In the genomic region with DNA sequence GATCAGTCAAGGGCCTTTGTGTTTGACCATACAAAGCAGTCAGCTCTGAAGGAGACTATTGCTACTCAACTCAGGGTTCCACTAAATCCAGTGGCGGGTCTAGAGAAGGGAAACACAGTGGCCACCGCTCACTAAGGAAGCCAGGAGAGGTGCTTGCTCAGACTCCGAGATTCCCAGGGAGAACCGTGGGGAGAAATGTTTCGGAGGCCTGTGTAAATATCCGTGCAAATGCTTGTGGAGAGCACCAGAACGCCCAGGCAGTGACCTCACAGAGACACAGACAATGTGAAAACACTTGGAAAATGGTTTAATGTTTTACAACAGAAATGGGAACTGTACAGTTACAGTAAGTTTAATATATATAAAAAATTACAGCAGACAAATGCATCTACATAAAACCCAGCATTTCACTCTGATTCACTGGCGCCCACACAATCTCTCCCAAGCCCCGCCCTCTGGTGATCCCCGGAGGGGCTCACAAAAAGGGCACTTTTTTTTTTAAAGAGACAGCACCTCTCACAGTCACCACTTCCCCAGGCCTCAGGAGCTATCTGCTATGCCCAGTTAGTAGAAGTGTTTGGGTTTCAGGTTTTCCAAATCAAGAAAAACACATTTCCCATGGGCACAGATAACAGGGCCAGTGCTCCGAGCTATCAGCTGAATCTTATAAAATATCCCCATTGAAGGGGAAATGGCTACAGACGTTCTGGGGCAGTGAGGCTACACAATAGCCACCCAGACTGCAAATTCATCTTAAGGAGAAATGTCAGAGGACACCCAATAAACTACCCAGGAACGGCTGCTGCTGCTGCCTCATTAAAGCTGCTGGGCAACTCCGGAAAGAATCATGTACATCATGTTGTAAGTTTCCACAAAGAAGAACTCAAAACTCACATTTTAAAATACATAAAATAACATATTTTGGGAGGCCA, we compare ENCODE assay signal across 13 mouse cellular contexts.
A peak's percentile ranks its signal among the peaks of the same experiment; 100 is the strongest.
DNase-seq lines count a peak whose midpoint lies in the region; ATAC-seq and TF ChIP-seq lines count a peak whose summit lies in the region.
"Had no signal": no experiment of that assay in that cellular context is flagged by ENCODE, and none has a peak within 500 bp of the region (broad histone marks: within the 10 kb centered on the region; RNA-seq: fewer than 3 reads in every experiment).

No protein-coding gene starts in this region.

- no peaks in the 10 kb centered on the region for H3K27me3 ChIP-seq in heart, embryonic 16.5 days (ENCODE audit: control insufficient read depth, insufficient read depth, low read length)
- no peaks in the 10 kb centered on the region for H3K27me3 ChIP-seq in heart, adult 2 months (ENCODE audit: control insufficient read depth, insufficient read depth, low read length)
- no peaks in the 10 kb centered on the region for H3K27me3 ChIP-seq in midbrain, embryonic 13.5 days
- H3K27me3 ChIP-seq in midbrain, embryonic 15.5 days (replicated peaks): no peaks in the 10 kb centered on the region
- no peaks in the 10 kb centered on the region for H3K27me3 ChIP-seq in neural tube, embryonic 14.5 days (ENCODE audit: control insufficient read depth, insufficient read depth, low read length)
- H3K27me3 ChIP-seq: liver, embryonic 15.5 days had no signal

- H3K4me3 ChIP-seq in heart, embryonic 16.5 days (ENCODE audit: low read length): no peak overlapping the region
- no peak overlapping the region for H3K4me3 ChIP-seq in heart, adult 2 months
- H3K4me3 ChIP-seq in midbrain, embryonic 13.5 days (replicated peaks): no peak overlapping the region
- H3K4me3 ChIP-seq in midbrain, embryonic 15.5 days: no peak overlapping the region
- H3K4me3 ChIP-seq in embryonic fibroblast, embryonic 13.5 days (ENCODE audit: insufficient read depth, low read length): no peak overlapping the region
- no peak overlapping the region for H3K4me3 ChIP-seq in neural tube, embryonic 14.5 days (ENCODE audit: low read depth, low read length)
- H3K4me3 ChIP-seq: liver, embryonic 15.5 days had no signal

- DNase-seq in heart, adult 2 months: no peak
- DNase-seq in cerebellum, adult 8-10 months: no peak
- no peak for DNase-seq in retina, postnatal 1 day
- DNase-seq: cerebellum, adult 11-12 months; heart, adult 18-20 months; layer of hippocampus, adult 9-11 months; thymus, postnatal 25 days had no signal

- H3K9me3 ChIP-seq in heart, embryonic 16.5 days (replicated peaks; ENCODE audit: control insufficient read depth, low read length): no peaks in the 10 kb centered on the region
- H3K9me3 ChIP-seq in midbrain, embryonic 13.5 days: no peaks in the 10 kb centered on the region
- no peaks in the 10 kb centered on the region for H3K9me3 ChIP-seq in midbrain, embryonic 15.5 days
- H3K9me3 ChIP-seq in neural tube, embryonic 14.5 days (ENCODE audit: control insufficient read depth, low read length): no peaks in the 10 kb centered on the region
- H3K9me3 ChIP-seq: liver, embryonic 15.5 days had no signal

- no peak for ATAC-seq in heart, embryonic 16.5 days (replicated peaks; ENCODE audit: extremely low read depth, insufficient read depth, low FRiP score)
- no peak for ATAC-seq in midbrain, embryonic 13.5 days
- ATAC-seq in midbrain, embryonic 15.5 days (replicated peaks): no peak
- ATAC-seq in neural tube, embryonic 14.5 days (ENCODE audit: low read depth): peak; percentile 36; the same call in 1 of the 2 replicates

- H3K27ac ChIP-seq in heart, embryonic 16.5 days (ENCODE audit: low read length): 0 out of 2 replicates have a peak overlapping the region, but pooled peaks have one; percentile 16
- H3K27ac ChIP-seq in heart, adult 2 months: no peak overlapping the region
- H3K27ac ChIP-seq in midbrain, embryonic 13.5 days: peak overlapping the region; percentile 25; the same call in 1 of the 2 replicates
- H3K27ac ChIP-seq in midbrain, embryonic 15.5 days: no peak overlapping the region
- H3K27ac ChIP-seq in embryonic fibroblast, embryonic 13.5 days (ENCODE audit: insufficient read depth, low read length): peak overlapping the region; percentile 63
- no peak overlapping the region for H3K27ac ChIP-seq in neural tube, embryonic 14.5 days (ENCODE audit: low read depth, low read length)
- H3K27ac ChIP-seq: liver, embryonic 15.5 days had no signal

- no peak overlapping the region for H3K9ac ChIP-seq in heart, embryonic 16.5 days (ENCODE audit: low read length)
- no peak overlapping the region for H3K9ac ChIP-seq in heart, adult 2 months (ENCODE audit: low read depth, low read length)
- no peak overlapping the region for H3K9ac ChIP-seq in midbrain, embryonic 13.5 days (replicated peaks)
- H3K9ac ChIP-seq in midbrain, embryonic 15.5 days: no peak overlapping the region
- no peak overlapping the region for H3K9ac ChIP-seq in neural tube, embryonic 14.5 days (replicated peaks; ENCODE audit: low read depth, low read length)
- H3K9ac ChIP-seq: liver, embryonic 15.5 days had no signal

- WGBS in heart, embryonic 16.5 days: 48% methylated on average over 14 of the region's 14 CpGs
- WGBS in heart, adult 2 months: 55% methylated on average over 14 of the region's 14 CpGs
- WGBS in midbrain, embryonic 13.5 days: 45% methylated on average over 14 of the region's 14 CpGs
- WGBS in midbrain, embryonic 15.5 days: 48% methylated on average over 14 of the region's 14 CpGs
- 36% methylated on average over 14 of the region's 14 CpGs for WGBS in neural tube, embryonic 14.5 days

- no peak for TF ChIP-seq EP300 in heart, adult 2 months (IDR thresholded peaks at IDR 0.05; ENCODE audit: insufficient read depth, low read depth, low read length)

- TF ChIP-seq POLR2A in heart, adult 2 months (IDR thresholded peaks at IDR 0.05; ENCODE audit: insufficient read depth, low read depth, low read length): no peak
- no peak for TF ChIP-seq POLR2A in embryonic fibroblast, embryonic 13.5 days (IDR thresholded peaks at IDR 0.05; ENCODE audit: low read depth, low read length)

- H3K4me2 ChIP-seq in heart, embryonic 16.5 days (ENCODE audit: low read depth, low read length): no peak overlapping the region
- H3K4me2 ChIP-seq in midbrain, embryonic 13.5 days (replicated peaks): no peak overlapping the region
- no peak overlapping the region for H3K4me2 ChIP-seq in midbrain, embryonic 15.5 days
- H3K4me2 ChIP-seq in neural tube, embryonic 14.5 days (ENCODE audit: low read depth, low read length): no peak overlapping the region
- H3K4me2 ChIP-seq: liver, embryonic 15.5 days had no signal

- H3K4me1 ChIP-seq in heart, embryonic 16.5 days (ENCODE audit: control insufficient read depth, insufficient read depth, low read length): no peaks in the 10 kb centered on the region; the same call in 1 of the 2 replicates
- peaks cover 5% of the 10 kb centered on the region for H3K4me1 ChIP-seq in heart, adult 2 months (ENCODE audit: control insufficient read depth, insufficient read depth, low read length)
- peaks cover 17% of the 10 kb centered on the region for H3K4me1 ChIP-seq in midbrain, embryonic 13.5 days (replicated peaks)
- peaks cover 6% of the 10 kb centered on the region for H3K4me1 ChIP-seq in midbrain, embryonic 15.5 days
- peaks cover 6% of the 10 kb centered on the region; the same call in 1 of the 2 replicates for H3K4me1 ChIP-seq in embryonic fibroblast, embryonic 13.5 days (ENCODE audit: control insufficient read depth, insufficient read depth, low read length)
- peaks cover 4% of the 10 kb centered on the region; the same call in 1 of the 2 replicates for H3K4me1 ChIP-seq in neural tube, embryonic 14.5 days (ENCODE audit: control insufficient read depth, insufficient read depth, low read length)

- TF ChIP-seq CTCF in heart, adult 2 months (IDR thresholded peaks at IDR 0.05): no peak
- no peak for TF ChIP-seq CTCF in embryonic fibroblast, embryonic 13.5 days (IDR thresholded peaks at IDR 0.05; ENCODE audit: borderline replicate concordance, insufficient read depth, low read length)

- no peaks in the 10 kb centered on the region for H3K79me2 ChIP-seq in heart, adult 2 months (replicated peaks; ENCODE audit: control insufficient read depth, insufficient read depth, low read length)

- intact Hi-C loops in heart, adult 2 months (cut with DNase I): no loop called here

- peaks cover 3% of the 10 kb centered on the region; the same call in 1 of the 2 replicates for H3K36me3 ChIP-seq in heart, embryonic 16.5 days (ENCODE audit: control insufficient read depth, insufficient read depth)
- no peaks in the 10 kb centered on the region for H3K36me3 ChIP-seq in heart, adult 2 months (ENCODE audit: control insufficient read depth, insufficient read depth, low read length)
- H3K36me3 ChIP-seq in midbrain, embryonic 13.5 days: peaks cover 21% of the 10 kb centered on the region; the same call in 1 of the 2 replicates
- H3K36me3 ChIP-seq in midbrain, embryonic 15.5 days (replicated peaks): no peaks in the 10 kb centered on the region
- no peaks in the 10 kb centered on the region for H3K36me3 ChIP-seq in neural tube, embryonic 14.5 days (ENCODE audit: control insufficient read depth, insufficient read depth, low read length)
- H3K36me3 ChIP-seq: liver, embryonic 15.5 days had no signal

Comparison
In these comparisons a context has a peak if more than half of its experiments do, and no peak if none do; other contexts are left out.
1. H3K27ac ChIP-seq: peak in heart, embryonic 16.5 days (single experiment), midbrain, embryonic 13.5 days (single experiment) and embryonic fibroblast, embryonic 13.5 days (single experiment); none in heart, adult 2 months (single experiment), midbrain, embryonic 15.5 days (single experiment) and neural tube, embryonic 14.5 days (single experiment).